Mouse (Mus musculus): ENCODE measurements around the gene Uts2b.
A peak's percentile ranks its signal among the peaks of the same experiment; 100 is the strongest.

Gene Uts2b

GRCm38 (mm10) chr16:27370191-27370590, at the start of gene Uts2b:
Gene Uts2b (minus strand): TSS chr16:27370239.
- DNase-seq = no peak

GRCm38 (mm10) chr16:27417632-27418031, 47.6 kb upstream of the Uts2b start:
- no peak for DNase-seq

- DNase-seq = no peak
These were observed 47.0 kb upstream of the Uts2b start for GRCm38 (mm10) chr16:27416937-27417584.

GRCm38 (mm10) chr16:27404107-27404506, 34.1 kb upstream of the Uts2b start:
- DNase-seq = no peak

GRCm38 (mm10) chr16:27401579-27401978, 31.5 kb upstream of the Uts2b start:
- DNase-seq = no peak

- DNase-seq = no peak
These were observed 29.7 kb upstream of the Uts2b start for GRCm38 (mm10) chr16:27399719-27400253.

GRCm38 (mm10) chr16:27399026-27399718, 29.1 kb upstream of the Uts2b start:
- no peak for DNase-seq

GRCm38 (mm10) chr16:27396951-27397350, 26.9 kb upstream of the Uts2b start:
- DNase-seq = no peak

GRCm38 (mm10) chr16:27395251-27396037, 25.4 kb upstream of the Uts2b start:
- no peak for DNase-seq

GRCm38 (mm10) chr16:27391845-27392244, 21.8 kb upstream of the Uts2b start:
- no peak for DNase-seq

- DNase-seq = no peak
These were observed 20.3 kb upstream of the Uts2b start for GRCm38 (mm10) chr16:27390306-27390705.

- peak; percentile 10 for DNase-seq
These were observed 19.7 kb upstream of the Uts2b start for GRCm38 (mm10) chr16:27389534-27390282.

- peak; percentile 73 for DNase-seq
These were observed 18.9 kb upstream of the Uts2b start, which contains the start of gene Ccdc50 for GRCm38 (mm10) chr16:27388761-27389451. Gene Ccdc50 (plus strand): TSS chr16:27388869.

- DNase-seq = no peak
These were observed 17.9 kb upstream of the Uts2b start for GRCm38 (mm10) chr16:27387634-27388611.

- DNase-seq = no peak
These were observed 16.9 kb upstream of the Uts2b start for GRCm38 (mm10) chr16:27386850-27387407.

- DNase-seq = no peak
These were observed 15.6 kb upstream of the Uts2b start for GRCm38 (mm10) chr16:27385649-27386048.

GRCm38 (mm10) chr16:27384893-27385603, 15.0 kb upstream of the Uts2b start:
- no peak for DNase-seq

GRCm38 (mm10) chr16:27382217-27382616, 12.2 kb upstream of the Uts2b start:
- DNase-seq = no peak

- no peak for DNase-seq
These were observed 6.5 kb upstream of the Uts2b start for GRCm38 (mm10) chr16:27376556-27376955.

GRCm38 (mm10) chr16:27375318-27375717, 5.3 kb upstream of the Uts2b start:
- no peak for DNase-seq
